Mouse (Mus musculus) hindbrain, embryonic 15.5 days (tissue): ENCODE data around the gene Gtpbp8. TPM values are rescaled to one million over a fixed set of nuclear protein-coding genes. Genes with fewer than 3 reads are reported as not detected.

Source experiments
- ATAC-seq: fragments of 200-750 bp; cut with Nextera tagmentation; 2 replicates; pipeline ENCODE4 v1.8.0; 2017; ENCODE audit warnings: low read depth, moderate number of reproducible peaks, moderate TSS enrichment; ENCODE audit not compliant: low FRiP score
- H3K27ac ChIP-seq: fragments of 300-500 bp; sonication (generic); replicated peaks from 2 replicates; pipeline ENCODE4 v1.5.1; 2015; ENCODE audit warnings: mild to moderate bottlenecking, inconsistent platforms
- H3K27me3 ChIP-seq: fragments of 300-500 bp; sonication (generic); 2 replicates; pipeline ENCODE4 v1.6.1; 2015; ENCODE audit warnings: control low read depth, inconsistent platforms
- H3K36me3 ChIP-seq: fragments of 300-500 bp; sonication (generic); 2 replicates; pipeline ENCODE4 v1.6.1; 2015; ENCODE audit warnings: control low read depth, inconsistent platforms
- H3K4me1 ChIP-seq: fragments of 300-500 bp; sonication (generic); replicated peaks from 2 replicates; pipeline ENCODE4 v1.6.1; 2015; ENCODE audit warnings: control low read depth, inconsistent platforms
- H3K4me2 ChIP-seq: fragments of 300-500 bp; sonication (generic); 2 replicates; pipeline ENCODE4 v1.6.1; 2015; ENCODE audit warnings: moderate library complexity, mild to moderate bottlenecking, inconsistent platforms
- H3K4me3 ChIP-seq: fragments of 300-500 bp; sonication (generic); 2 replicates; pipeline ENCODE4 v1.5.1; 2015; ENCODE audit warnings: mild to moderate bottlenecking, inconsistent platforms
- H3K9ac ChIP-seq: fragments of 300-500 bp; sonication (generic); 2 replicates; pipeline ENCODE4 v1.6.1; 2015; ENCODE audit warnings: inconsistent platforms
- H3K9me3 ChIP-seq: fragments of 300-500 bp; sonication (generic); 2 replicates; pipeline ENCODE4 v1.6.1; 2016; ENCODE audit warnings: control low read depth, inconsistent platforms
- whole genome bisulfite sequencing: fragments of 180-500 bp; shearing (Covaris S2); methylation state at CpG from one replicate; pipeline ENCODE4 v1.1.7; 2015; 5-methylcytosine and 5-hydroxymethylcytosine counted together
- polyA plus RNA-seq: library from polyadenylated mRNA; unstranded; fragments of >200 nt; fragmentation: Nextera tagmentation; extraction: Ambion mirVana; gene quantifications from 2 replicates; pipeline ENCODE4 v1.2.1, GENCODE M21; 2015

The Gtpbp8 gene
- polyA plus RNA-seq = 38.2 and 38.6 TPM in 2 replicates

GRCm38 (mm10) chr16:44745866-44746562 is at the start of gene Gtpbp8:
TSS of gene Gtpbp8 (minus strand) at chr16:44746363.
- Histone ChIP-seq H3K4me1 (peaks cover 18% of the 10 kb centered on the region), H3K4me3 (peak within 1 kb of the TSS; percentile 68), H3K9me3 (no peaks in the 10 kb centered on the region), H3K4me2 (peak within 1 kb of the TSS; percentile 79), H3K27me3 (no peaks in the 10 kb centered on the region), H3K36me3 (peaks cover 13% of the 10 kb centered on the region; the same call in 1 of the 2 replicates), H3K27ac (peak within 1 kb of the TSS; percentile 96), H3K9ac (peak within 1 kb of the TSS; percentile 85)
- peak; percentile 97 for ATAC-seq
- WGBS = under 1% methylated on average over 47 of the region's 47 CpGs

GRCm38 (mm10) chr16:44794416-44794815 is 48.3 kb upstream of the Gtpbp8 start:
- no peak for ATAC-seq
- no peaks in the 10 kb centered on the region for H3K4me1 ChIP-seq
- H3K9me3 ChIP-seq = no peaks in the 10 kb centered on the region
- H3K4me2 ChIP-seq = no peak overlapping the region
- no peaks in the 10 kb centered on the region for H3K36me3 ChIP-seq
- H3K9ac ChIP-seq = no peak overlapping the region
- no peak overlapping the region for H3K27ac ChIP-seq
- H3K27me3 ChIP-seq = no peaks in the 10 kb centered on the region
- H3K4me3 ChIP-seq = no peak overlapping the region

- no peaks in the 10 kb centered on the region for H3K4me1 ChIP-seq
- H3K27me3 ChIP-seq = no peaks in the 10 kb centered on the region
- H3K4me2 ChIP-seq = no peak overlapping the region
- H3K36me3 ChIP-seq = no peaks in the 10 kb centered on the region
- 81% methylated on average over 1 of the region's 1 CpGs for WGBS
- H3K9me3 ChIP-seq = no peaks in the 10 kb centered on the region
- no peak for ATAC-seq
- no peak overlapping the region for H3K9ac ChIP-seq
- no peak overlapping the region for H3K27ac ChIP-seq
- H3K4me3 ChIP-seq = no peak overlapping the region
Measured at GRCm38 (mm10) chr16:44786934-44787333, 40.8 kb upstream of the Gtpbp8 start.

- H3K4me1 ChIP-seq = no peaks in the 10 kb centered on the region
- no peaks in the 10 kb centered on the region for H3K36me3 ChIP-seq
- ATAC-seq = no peak
- H3K9me3 ChIP-seq = no peaks in the 10 kb centered on the region
- no peak overlapping the region for H3K27ac ChIP-seq
- H3K4me3 ChIP-seq = no peak overlapping the region
- H3K9ac ChIP-seq = no peak overlapping the region
- no peak overlapping the region for H3K4me2 ChIP-seq
- H3K27me3 ChIP-seq = no peaks in the 10 kb centered on the region
- 68% methylated on average over 4 of the region's 4 CpGs for WGBS
Measured at GRCm38 (mm10) chr16:44780751-44781150, 34.6 kb upstream of the Gtpbp8 start.

- Histone ChIP-seq H3K4me2 (no peak overlapping the region), H3K27me3 (no peaks in the 10 kb centered on the region), H3K9ac (no peak overlapping the region), H3K9me3 (no peaks in the 10 kb centered on the region), H3K4me1 (no peaks in the 10 kb centered on the region), H3K27ac (no peak overlapping the region), H3K4me3 (no peak overlapping the region), H3K36me3 (no peaks in the 10 kb centered on the region)
- no peak for ATAC-seq
- WGBS = 98% methylated on average over 5 of the region's 5 CpGs
Measured at GRCm38 (mm10) chr16:44779494-44779893, 33.3 kb upstream of the Gtpbp8 start.

GRCm38 (mm10) chr16:44778538-44779147 is 32.5 kb upstream of the Gtpbp8 start:
- no peak overlapping the region for H3K4me3 ChIP-seq
- 81% methylated on average over 17 of the region's 17 CpGs for WGBS

GRCm38 (mm10) chr16:44774201-44774600 is 28.0 kb upstream of the Gtpbp8 start:
- Histone ChIP-seq H3K9me3 (no peaks in the 10 kb centered on the region), H3K27ac (no peak overlapping the region), H3K27me3 (no peaks in the 10 kb centered on the region), H3K4me3 (no peak overlapping the region), H3K9ac (no peak overlapping the region), H3K4me1 (no peaks in the 10 kb centered on the region), H3K4me2 (no peak overlapping the region), H3K36me3 (no peaks in the 10 kb centered on the region)
- 92% methylated on average over 6 of the region's 6 CpGs for WGBS
- no peak for ATAC-seq

More at GRCm38 (mm10) chr16:44778538-44779147, 32.5 kb upstream of the Gtpbp8 start:
- ATAC-seq = no peak
- no peaks in the 10 kb centered on the region for H3K4me1 ChIP-seq
- no peaks in the 10 kb centered on the region for H3K27me3 ChIP-seq
- H3K36me3 ChIP-seq = no peaks in the 10 kb centered on the region
- H3K9ac ChIP-seq = no peak overlapping the region
- H3K9me3 ChIP-seq = no peaks in the 10 kb centered on the region
- H3K4me2 ChIP-seq = no peak overlapping the region
- H3K27ac ChIP-seq = no peak overlapping the region

GRCm38 (mm10) chr16:44773673-44774072 is 27.5 kb upstream of the Gtpbp8 start:
- H3K9ac ChIP-seq = no peak overlapping the region
- H3K4me2 ChIP-seq = no peak overlapping the region
- H3K4me3 ChIP-seq = no peak overlapping the region
- no peaks in the 10 kb centered on the region for H3K36me3 ChIP-seq
- no peaks in the 10 kb centered on the region for H3K9me3 ChIP-seq
- H3K4me1 ChIP-seq = no peaks in the 10 kb centered on the region
- no peak for ATAC-seq
- WGBS = 95% methylated on average over 3 of the region's 3 CpGs
- H3K27ac ChIP-seq = no peak overlapping the region
- H3K27me3 ChIP-seq = no peaks in the 10 kb centered on the region

GRCm38 (mm10) chr16:44772577-44772976 is 26.4 kb upstream of the Gtpbp8 start:
- WGBS = 78% methylated on average over 6 of the region's 6 CpGs

GRCm38 (mm10) chr16:44767967-44768366 is 21.8 kb upstream of the Gtpbp8 start:
- WGBS = 64% methylated on average over 2 of the region's 2 CpGs
- H3K4me3 ChIP-seq = no peak overlapping the region
- no peak overlapping the region for H3K9ac ChIP-seq
- H3K9me3 ChIP-seq = no peaks in the 10 kb centered on the region
- ATAC-seq = no peak
- H3K27ac ChIP-seq = no peak overlapping the region
- no peaks in the 10 kb centered on the region for H3K27me3 ChIP-seq
- H3K36me3 ChIP-seq = no peaks in the 10 kb centered on the region
- H3K4me2 ChIP-seq = no peak overlapping the region
- H3K4me1 ChIP-seq = no peaks in the 10 kb centered on the region

More at GRCm38 (mm10) chr16:44772577-44772976, 26.4 kb upstream of the Gtpbp8 start:
- H3K27ac ChIP-seq = no peak overlapping the region
- H3K27me3 ChIP-seq = no peaks in the 10 kb centered on the region
- H3K9ac ChIP-seq = no peak overlapping the region
- H3K4me1 ChIP-seq = no peaks in the 10 kb centered on the region
- no peak for ATAC-seq
- H3K4me2 ChIP-seq = no peak overlapping the region
- no peak overlapping the region for H3K4me3 ChIP-seq
- H3K9me3 ChIP-seq = no peaks in the 10 kb centered on the region
- H3K36me3 ChIP-seq = no peaks in the 10 kb centered on the region

- Histone ChIP-seq H3K27me3 (no peaks in the 10 kb centered on the region), H3K27ac (no peak overlapping the region), H3K9me3 (no peaks in the 10 kb centered on the region), H3K4me1 (no peaks in the 10 kb centered on the region), H3K36me3 (no peaks in the 10 kb centered on the region), H3K4me3 (no peak overlapping the region), H3K9ac (no peak overlapping the region), H3K4me2 (no peak overlapping the region)
- 89% methylated on average over 7 of the region's 7 CpGs for WGBS
- ATAC-seq = no peak
Measured at GRCm38 (mm10) chr16:44767506-44767905, 21.3 kb upstream of the Gtpbp8 start.

- no peak overlapping the region for H3K9ac ChIP-seq
- H3K9me3 ChIP-seq = no peaks in the 10 kb centered on the region
- no peak overlapping the region for H3K4me2 ChIP-seq
- no peaks in the 10 kb centered on the region for H3K4me1 ChIP-seq
- ATAC-seq = no peak
- H3K27me3 ChIP-seq = no peaks in the 10 kb centered on the region
- no peaks in the 10 kb centered on the region for H3K36me3 ChIP-seq
- H3K4me3 ChIP-seq = no peak overlapping the region
- no peak overlapping the region for H3K27ac ChIP-seq
- 91% methylated on average over 9 of the region's 9 CpGs for WGBS
Measured at GRCm38 (mm10) chr16:44766320-44766892, 20.2 kb upstream of the Gtpbp8 start.
